ENCODE assay signal across 8 mouse cellular contexts in genomic region chr5:113783581-113784001, GRCm38 (mm10). TPM values are rescaled to one million over a fixed set of nuclear protein-coding genes. Genes with fewer than 3 reads are reported as not detected.
DNase-seq lines count a peak whose midpoint lies in the region; ATAC-seq and TF ChIP-seq lines count a peak whose summit lies in the region.

No protein-coding gene starts in this region.

- H3K36me3 ChIP-seq in forebrain, embryonic 12.5 days (replicated peaks), result 0 out of 2 replicates have a peak, but pooled peaks cover 1% of the 10 kb centered on the region
- 0 out of 2 replicates have a peak, but pooled peaks cover 4% of the 10 kb centered on the region for H3K36me3 ChIP-seq in forebrain, embryonic 13.5 days (ENCODE audit: poor library complexity, severe bottlenecking)
- peaks cover 3% of the 10 kb centered on the region for H3K36me3 ChIP-seq in heart, embryonic 13.5 days

- H3K27ac ChIP-seq in forebrain, embryonic 12.5 days, result 0 out of 2 replicates have a peak overlapping the region, but pooled peaks have one; percentile 5
- no peak overlapping the region for H3K27ac ChIP-seq in forebrain, embryonic 13.5 days
- H3K27ac ChIP-seq in heart, embryonic 13.5 days (replicated peaks), result peak overlapping the region; percentile 61

- H3K9ac ChIP-seq in forebrain, embryonic 12.5 days, result no peak overlapping the region
- no peak overlapping the region for H3K9ac ChIP-seq in forebrain, embryonic 13.5 days
- peak overlapping the region; percentile 34 for H3K9ac ChIP-seq in heart, embryonic 13.5 days

- no peak for ATAC-seq in forebrain, embryonic 12.5 days (ENCODE audit: low FRiP score)
- ATAC-seq in forebrain, embryonic 13.5 days, result no peak
- no peak for ATAC-seq in heart, embryonic 13.5 days (ENCODE audit: extremely low read depth, insufficient number of reproducible peaks, low FRiP score, low TSS enrichment)
- ATAC-seq in erythroblast, adult 5-6 weeks (replicated peaks; ENCODE audit: low FRiP score, poor library complexity, severe bottlenecking), result no peak

- H3K27me3 ChIP-seq in forebrain, embryonic 12.5 days, result peaks cover 20% of the 10 kb centered on the region
- peaks cover 35% of the 10 kb centered on the region for H3K27me3 ChIP-seq in forebrain, embryonic 13.5 days
- H3K27me3 ChIP-seq in heart, embryonic 13.5 days (replicated peaks), result peaks cover 13% of the 10 kb centered on the region

- no peak overlapping the region for H3K4me3 ChIP-seq in forebrain, embryonic 12.5 days (replicated peaks)
- no peak overlapping the region for H3K4me3 ChIP-seq in forebrain, embryonic 13.5 days
- H3K4me3 ChIP-seq in heart, embryonic 13.5 days, result no peak overlapping the region

- peak; percentile 12 for DNase-seq in brain, embryonic 14.5 days (ENCODE audit: low read depth)
- peak; percentile 69 to 82 for DNase-seq in kidney, postnatal 4 days
- DNase-seq in mesoderm, embryonic 11.5 days (ENCODE audit: low read depth, low spot score), result peak; percentile 59
- DNase-seq in cerebellum, postnatal 14 days, result no peak

- no peaks in the 10 kb centered on the region; the same call in 1 of the 2 replicates for H3K4me1 ChIP-seq in forebrain, embryonic 12.5 days
- H3K4me1 ChIP-seq in forebrain, embryonic 13.5 days, result no peaks in the 10 kb centered on the region
- peaks cover 21% of the 10 kb centered on the region for H3K4me1 ChIP-seq in heart, embryonic 13.5 days

- no peak for TF ChIP-seq CTCF in brain, embryonic 14.5 days (IDR thresholded peaks at IDR 0.05; ENCODE audit: borderline replicate concordance, extremely low read depth, insufficient read depth, insufficient read length)

- no peak for TF ChIP-seq POLR2A in brain, embryonic 14.5 days (IDR thresholded peaks at IDR 0.05; ENCODE audit: borderline replicate concordance, extremely low read depth, insufficient read depth, insufficient read length, poor library complexity, severe bottlenecking)

- H3K9me3 ChIP-seq in forebrain, embryonic 12.5 days, result peaks cover 8% of the 10 kb centered on the region; the same call in 1 of the 2 replicates
- H3K9me3 ChIP-seq in forebrain, embryonic 13.5 days (replicated peaks), result no peaks in the 10 kb centered on the region
- H3K9me3 ChIP-seq in heart, embryonic 13.5 days, result no peaks in the 10 kb centered on the region

- no peak overlapping the region for H3K4me2 ChIP-seq in forebrain, embryonic 12.5 days
- H3K4me2 ChIP-seq in forebrain, embryonic 13.5 days, result no peak overlapping the region
- peak overlapping the region; percentile 40 for H3K4me2 ChIP-seq in heart, embryonic 13.5 days

- WGBS in forebrain, embryonic 12.5 days, result 28% methylated on average over 12 of the region's 12 CpGs
- 21% methylated on average over 12 of the region's 12 CpGs for WGBS in forebrain, embryonic 13.5 days
- WGBS in heart, embryonic 13.5 days, result 5% methylated on average over 12 of the region's 12 CpGs

RNA-seq across cellular contexts. Expression of gene Iscu, which starts 11.0 kb away (rescaled TPM):
- 107 and 113 TPM in 2 replicates for polyA plus RNA-seq in forebrain, embryonic 12.5 days (2016; fragmentation: Nextera tagmentation; extraction: Ambion mirVana)
- polyA plus RNA-seq in forebrain, embryonic 13.5 days (2015; fragmentation: Nextera tagmentation; extraction: Ambion mirVana), result 97.3 and 104 TPM in 2 replicates
- 71.7 and 92.1 TPM in 2 replicates for polyA plus RNA-seq in brain, embryonic 14.5 days (2012; rRNA removed)
- polyA plus RNA-seq in heart, embryonic 13.5 days (2015; fragmentation: Nextera tagmentation; extraction: Ambion mirVana), result 99.6 and 102 TPM in 2 replicates
- total RNA-seq in erythroblast, adult 5-6 weeks (2015; ENCODE audit: low replicate concordance), result 137 and 178 TPM in 2 replicates
- total RNA-seq in erythroblast, adult 5-6 weeks (2017; ENCODE audit: low replicate concordance), result 139 and 170 TPM in 2 replicates

RNA-seq across cellular contexts. Expression of gene Sart3, which starts 11.3 kb away (rescaled TPM):
- polyA plus RNA-seq in forebrain, embryonic 12.5 days (2016; fragmentation: Nextera tagmentation; extraction: Ambion mirVana), result 78.4 and 78.8 TPM in 2 replicates
- 57.2 and 59.9 TPM in 2 replicates for polyA plus RNA-seq in forebrain, embryonic 13.5 days (2015; fragmentation: Nextera tagmentation; extraction: Ambion mirVana)
- 48.2 and 63.5 TPM in 2 replicates for polyA plus RNA-seq in brain, embryonic 14.5 days (2012; rRNA removed)
- 32.0 and 34.5 TPM in 2 replicates for polyA plus RNA-seq in heart, embryonic 13.5 days (2015; fragmentation: Nextera tagmentation; extraction: Ambion mirVana)
- total RNA-seq in erythroblast, adult 5-6 weeks (2015; ENCODE audit: low replicate concordance), result 4.0 and 6.1 TPM in 2 replicates
- total RNA-seq in erythroblast, adult 5-6 weeks (2017; ENCODE audit: low replicate concordance), result 13.8 and 23.1 TPM in 2 replicates

RNA-seq across cellular contexts. Expression of gene Tmem119, which starts 16.7 kb away (rescaled TPM):
- 13.9 and 19.4 TPM in 2 replicates for polyA plus RNA-seq in forebrain, embryonic 12.5 days (2016; fragmentation: Nextera tagmentation; extraction: Ambion mirVana)
- polyA plus RNA-seq in forebrain, embryonic 13.5 days (2015; fragmentation: Nextera tagmentation; extraction: Ambion mirVana), result 3.4 and 4.4 TPM in 2 replicates
- polyA plus RNA-seq in brain, embryonic 14.5 days (2012; rRNA removed), result 3.6 and 8.1 TPM in 2 replicates
- 13.3 and 15.8 TPM in 2 replicates for polyA plus RNA-seq in heart, embryonic 13.5 days (2015; fragmentation: Nextera tagmentation; extraction: Ambion mirVana)
- total RNA-seq in erythroblast, adult 5-6 weeks (2015; ENCODE audit: low replicate concordance), result 2.7 TPM in 1 of 2 replicates, not detected in the other
- total RNA-seq in erythroblast, adult 5-6 weeks (2017; ENCODE audit: low replicate concordance), result 1.1 TPM in 1 of 2 replicates, not detected in the other

RNA-seq across cellular contexts. Expression of gene Ficd, which starts 48.0 kb away (rescaled TPM):
- polyA plus RNA-seq in forebrain, embryonic 12.5 days (2016; fragmentation: Nextera tagmentation; extraction: Ambion mirVana), result 5.4 and 7.2 TPM in 2 replicates
- 5.6 and 5.8 TPM in 2 replicates for polyA plus RNA-seq in forebrain, embryonic 13.5 days (2015; fragmentation: Nextera tagmentation; extraction: Ambion mirVana)
- 4.6 and 6.4 TPM in 2 replicates for polyA plus RNA-seq in brain, embryonic 14.5 days (2012; rRNA removed)
- 5.0 TPM in 2 replicates for polyA plus RNA-seq in heart, embryonic 13.5 days (2015; fragmentation: Nextera tagmentation; extraction: Ambion mirVana)
- 1.3 TPM in 1 of 2 replicates, not detected in the other for total RNA-seq in erythroblast, adult 5-6 weeks (2015; ENCODE audit: low replicate concordance)
- 0.56 and 0.94 TPM in 2 replicates for total RNA-seq in erythroblast, adult 5-6 weeks (2017; ENCODE audit: low replicate concordance)

RNA-seq across cellular contexts. Expression of gene Selplg, which starts 48.9 kb away (rescaled TPM):
- polyA plus RNA-seq in forebrain, embryonic 12.5 days (2016; fragmentation: Nextera tagmentation; extraction: Ambion mirVana), result 0.82 and 0.88 TPM in 2 replicates
- polyA plus RNA-seq in forebrain, embryonic 13.5 days (2015; fragmentation: Nextera tagmentation; extraction: Ambion mirVana), result 0.40 and 0.62 TPM in 2 replicates
- polyA plus RNA-seq in brain, embryonic 14.5 days (2012; rRNA removed), result 0.88 and 1.3 TPM in 2 replicates
- polyA plus RNA-seq in heart, embryonic 13.5 days (2015; fragmentation: Nextera tagmentation; extraction: Ambion mirVana), result 1.2 and 1.3 TPM in 2 replicates
- total RNA-seq in erythroblast, adult 5-6 weeks (2015; ENCODE audit: low replicate concordance), result 85.1 and 133 TPM in 2 replicates
- total RNA-seq in erythroblast, adult 5-6 weeks (2017; ENCODE audit: low replicate concordance), result 30.2 and 34.8 TPM in 2 replicates

Comparison
In these comparisons a context has a peak if more than half of its experiments do, and no peak if none do; other contexts are left out.
1. DNase-seq: peak in brain, embryonic 14.5 days (single experiment), kidney, postnatal 4 days (2 of 2) and mesoderm, embryonic 11.5 days (single experiment); none in cerebellum, postnatal 14 days (0 of 2).